Mouse (Mus musculus): Measurements from ENCODE around the gene Ly86. TPM values are rescaled to one million over a fixed set of nuclear protein-coding genes. Genes with fewer than 3 reads are reported as not detected.

Gene Ly86
- total and polyA plus RNA-seq, 3 experiments = not detected

- Histone ChIP-seq H3K9me3 (replicated peaks; ENCODE audit: insufficient read depth, low read length) (no peaks in the 10 kb centered on the region), H3K79me2 (ENCODE audit: control insufficient read depth, insufficient read depth, low read length, poor library complexity) (no peaks in the 10 kb centered on the region), H3K4me1 (ENCODE audit: control insufficient read depth in 1 of 2, insufficient read depth in 2 of 2, low read length in 2 of 2) (no peaks in the 10 kb centered on the region), H3K9ac (ENCODE audit: control insufficient read depth, low read depth, low read length, poor library complexity, severe bottlenecking) (no peak overlapping the region), H3K4me3 (ENCODE audit: control insufficient read depth in 1 of 2, insufficient read depth in 1 of 2, low read depth in 2 of 2, low read length in 2 of 2) (no peak overlapping the region), H3K27ac (ENCODE audit: control insufficient read depth, low read depth, low read length) (no peak overlapping the region), H3K36me3 (ENCODE audit: control insufficient read depth in 1 of 2, insufficient read depth in 2 of 2, low read length in 2 of 2) (no peaks in the 10 kb centered on the region), H3K27me3 (ENCODE audit: control insufficient read depth in 1 of 2, insufficient read depth in 2 of 2, low read length in 2 of 2) (peaks cover 0 to 1% of the 10 kb centered on the region in 2 experiments; a peak in 1 of 4 replicates)
- TF ChIP-seq MYB (IDR thresholded peaks at IDR 0.05; ENCODE audit: low read depth, low read length) (no peak), TAL1 (IDR thresholded peaks at IDR 0.05; ENCODE audit: low read length) (no peak), E2F4 (IDR thresholded peaks at IDR 0.05; ENCODE audit: borderline replicate concordance, low read depth, low read length) (no peak), ZMIZ1 (IDR thresholded peaks at IDR 0.05; ENCODE audit: low read depth, low read length) (no peak), USF2 (IDR thresholded peaks at IDR 0.05; ENCODE audit: borderline replicate concordance in 1 of 2, insufficient read depth in 1 of 2, low read depth in 1 of 2, low read length in 2 of 2) (no peak), MEF2A (IDR thresholded peaks at IDR 0.05; ENCODE audit: extremely low read depth, insufficient replicate concordance, low read depth, low read length, poor library complexity, severe bottlenecking) (no peak), ZC3H11A (IDR thresholded peaks at IDR 0.05; ENCODE audit: low read depth, low read length) (no peak), GABPA (IDR thresholded peaks at IDR 0.05; ENCODE audit: low read depth, low read length) (no peak), MAFK (IDR thresholded peaks at IDR 0.05; ENCODE audit: borderline replicate concordance, low read depth, low read length) (no peak), ZNF384 (IDR thresholded peaks at IDR 0.05; ENCODE audit: low read depth, low read length) (no peak), CHD2 (IDR thresholded peaks at IDR 0.05; ENCODE audit: low read length) (no peak), CHD1 (IDR thresholded peaks at IDR 0.05; ENCODE audit: low read depth, low read length) (no peak)
- DNase-seq (ENCODE audit: low read depth, low spot score) = no peak
Observed at GRCm38 (mm10) chr13:37332779-37333543, 12.0 kb upstream of the Ly86 start.

DNA sequence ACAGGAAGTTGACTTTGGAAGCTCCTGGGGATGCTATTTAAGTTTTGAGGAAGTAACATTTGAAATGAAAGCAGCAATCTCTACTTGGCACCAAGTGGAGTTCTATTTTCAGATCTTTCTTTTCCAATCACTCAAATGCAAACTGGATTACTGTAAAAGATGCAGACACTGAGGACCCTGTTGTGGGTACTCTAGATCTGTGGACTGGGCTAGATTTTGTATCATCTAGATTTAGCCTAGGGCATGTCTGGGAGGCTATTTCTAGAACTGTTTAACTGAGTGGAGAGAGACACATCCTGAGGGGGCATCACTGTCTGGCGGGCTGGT lies 11.5 kb upstream of the Ly86 start:
- H3K4me3 ChIP-seq (ENCODE audit: control insufficient read depth in 1 of 2, insufficient read depth in 1 of 2, low read depth in 2 of 2, low read length in 2 of 2) = no peak overlapping the region
- no peaks in the 10 kb centered on the region for H3K9me3 ChIP-seq (replicated peaks; ENCODE audit: insufficient read depth, low read length)
- TF ChIP-seq POLR2AphosphoS5 (IDR thresholded peaks at IDR 0.05; ENCODE audit: borderline replicate concordance, low read depth, low read length) = no peak
- H3K4me1 ChIP-seq (ENCODE audit: control insufficient read depth in 1 of 2, insufficient read depth in 2 of 2, low read length in 2 of 2) = no peaks in the 10 kb centered on the region
- H3K27me3 ChIP-seq (ENCODE audit: control insufficient read depth in 1 of 2, insufficient read depth in 2 of 2, low read length in 2 of 2) = peaks cover 0 to 1% of the 10 kb centered on the region in 2 experiments; a peak in 1 of 4 replicates
- no peaks in the 10 kb centered on the region for H3K79me2 ChIP-seq (ENCODE audit: control insufficient read depth, insufficient read depth, low read length, poor library complexity)
- no peak overlapping the region for H3K9ac ChIP-seq (ENCODE audit: control insufficient read depth, low read depth, low read length, poor library complexity, severe bottlenecking)
- H3K27ac ChIP-seq (ENCODE audit: control insufficient read depth, low read depth, low read length) = no peak overlapping the region
- H3K36me3 ChIP-seq (ENCODE audit: control insufficient read depth in 1 of 2, insufficient read depth in 2 of 2, low read length in 2 of 2) = no peaks in the 10 kb centered on the region
- DNase-seq (ENCODE audit: low read depth, low spot score) = no peak

- H3K27me3 ChIP-seq (ENCODE audit: control insufficient read depth in 1 of 2, insufficient read depth in 2 of 2, low read length in 2 of 2) = peaks cover 0 to 1% of the 10 kb centered on the region in 2 experiments; a peak in 1 of 4 replicates
- no peak overlapping the region for H3K9ac ChIP-seq (ENCODE audit: control insufficient read depth, low read depth, low read length, poor library complexity, severe bottlenecking)
- no peak for TF ChIP-seq POLR2A (IDR thresholded peaks at IDR 0.05; ENCODE audit: control insufficient read depth in 1 of 2, insufficient read depth in 1 of 2, low read depth in 1 of 2, low read length in 2 of 2, poor library complexity in 1 of 2)
- TF ChIP-seq CHD1 (IDR thresholded peaks at IDR 0.05; ENCODE audit: low read depth, low read length) = no peak
- no peak for TF ChIP-seq MAX (IDR thresholded peaks at IDR 0.05; ENCODE audit: low read length)
- H3K4me3 ChIP-seq (ENCODE audit: control insufficient read depth in 1 of 2, insufficient read depth in 1 of 2, low read depth in 2 of 2, low read length in 2 of 2) = no peak overlapping the region
- H3K27ac ChIP-seq (ENCODE audit: control insufficient read depth, low read depth, low read length) = no peak overlapping the region
- H3K79me2 ChIP-seq (ENCODE audit: control insufficient read depth, insufficient read depth, low read length, poor library complexity) = no peaks in the 10 kb centered on the region
- no peaks in the 10 kb centered on the region for H3K36me3 ChIP-seq (ENCODE audit: control insufficient read depth in 1 of 2, insufficient read depth in 2 of 2, low read length in 2 of 2)
- no peak for DNase-seq (ENCODE audit: low read depth, low spot score)
- H3K4me1 ChIP-seq (ENCODE audit: control insufficient read depth in 1 of 2, insufficient read depth in 2 of 2, low read length in 2 of 2) = no peaks in the 10 kb centered on the region
- H3K9me3 ChIP-seq (replicated peaks; ENCODE audit: insufficient read depth, low read length) = no peaks in the 10 kb centered on the region
Observed at GRCm38 (mm10) chr13:37337269-37337668, 7.7 kb upstream of the Ly86 start.

Data from MEL (cell line).